Mouse (Mus musculus) MEL (cell line): ENCODE results near the gene Prdm16.

ENCODE experiments used
- GATA1 ChIP-seq: IDR thresholded peaks from 2 replicates; pipeline ENCODE4 v1.6.1; 2011; ENCODE audit warnings: low read depth, low read length, improper control_type of control experiment
- USF2 ChIP-seq, 2 experiments: IDR thresholded peaks; 2 replicates each; pipeline ENCODE4 v1.6.1; 2011 to 2012; ENCODE audit warnings: improper control_type of control experiment in 2 of 2, low read length in 2 of 2, borderline replicate concordance in 1 of 2, inconsistent platforms in 1 of 2, low read depth in 1 of 2, mild to moderate bottlenecking in 1 of 2; ENCODE audit not compliant: insufficient read depth in 1 of 2

GRCm38 (mm10) chr4:154473571-154474307 is 162.9 kb downstream of the Prdm16 start:
- no peak for TF ChIP-seq USF2 (IDR thresholded peaks at IDR 0.05; ENCODE audit: borderline replicate concordance in 1 of 2, insufficient read depth in 1 of 2, low read depth in 1 of 2, low read length in 2 of 2)
- no peak for TF ChIP-seq GATA1
